Mouse (Mus musculus) limb, embryonic 12.5 days (tissue): ENCODE data around the gene Art4. TPM values are rescaled to one million over a fixed set of nuclear protein-coding genes. Genes with fewer than 3 reads are reported as not detected.

ENCODE experiments used
- ATAC-seq: fragments of 200-750 bp; cut with Nextera tagmentation; 2 replicates; pipeline ENCODE4 v1.8.0; 2017; ENCODE audit warnings: low read depth, moderate TSS enrichment; ENCODE audit not compliant: insufficient number of reproducible peaks, insufficient read depth, low FRiP score, low TSS enrichment
- H3K27ac ChIP-seq: fragments of 300-500 bp; sonication (generic); 2 replicates; pipeline ENCODE4 v1.5.1; 2016; ENCODE audit warnings: mild to moderate bottlenecking, moderate library complexity
- H3K27me3 ChIP-seq: fragments of 300-500 bp; sonication (generic); 2 replicates; pipeline ENCODE4 v1.6.1; 2016; ENCODE audit warnings: mild to moderate bottlenecking, moderate library complexity
- H3K36me3 ChIP-seq: fragments of 300-500 bp; sonication (generic); 2 replicates; pipeline ENCODE4 v1.6.1; 2016; ENCODE audit warnings: mild to moderate bottlenecking, moderate library complexity
- H3K4me1 ChIP-seq: fragments of 300-500 bp; sonication (generic); replicated peaks from 2 replicates; pipeline ENCODE4 v1.6.1; 2016
- H3K4me2 ChIP-seq: fragments of 300-500 bp; sonication (generic); 2 replicates; pipeline ENCODE4 v1.6.1; 2016; ENCODE audit warnings: mild to moderate bottlenecking, moderate library complexity
- H3K4me3 ChIP-seq: fragments of 300-500 bp; sonication (generic); replicated peaks from 2 replicates; pipeline ENCODE4 v1.5.1; 2016; ENCODE audit warnings: mild to moderate bottlenecking
- H3K9ac ChIP-seq: fragments of 300-500 bp; sonication (generic); replicated peaks from 2 replicates; pipeline ENCODE4 v1.6.1; 2016; ENCODE audit warnings: mild to moderate bottlenecking, moderate library complexity
- H3K9me3 ChIP-seq: fragments of 300-500 bp; sonication (generic); 2 replicates; pipeline ENCODE4 v1.6.1; 2016; ENCODE audit warnings: mild to moderate bottlenecking, moderate library complexity
- WGBS: fragments of 180-500 bp; shearing (Covaris S2); methylation state at CpG from one replicate; pipeline ENCODE4 v1.1.7; 2016; 5-methylcytosine and 5-hydroxymethylcytosine counted together
- polyA plus RNA-seq: library from polyadenylated mRNA; unstranded; fragments of >200 nt; fragmentation: Nextera tagmentation; extraction: Ambion mirVana; gene quantifications from 2 replicates; pipeline ENCODE4 v1.2.1, GENCODE M21; 2016

The Art4 gene
- polyA plus RNA-seq, 1 experiment from 2014 or later: 1.8 TPM

DNA sequence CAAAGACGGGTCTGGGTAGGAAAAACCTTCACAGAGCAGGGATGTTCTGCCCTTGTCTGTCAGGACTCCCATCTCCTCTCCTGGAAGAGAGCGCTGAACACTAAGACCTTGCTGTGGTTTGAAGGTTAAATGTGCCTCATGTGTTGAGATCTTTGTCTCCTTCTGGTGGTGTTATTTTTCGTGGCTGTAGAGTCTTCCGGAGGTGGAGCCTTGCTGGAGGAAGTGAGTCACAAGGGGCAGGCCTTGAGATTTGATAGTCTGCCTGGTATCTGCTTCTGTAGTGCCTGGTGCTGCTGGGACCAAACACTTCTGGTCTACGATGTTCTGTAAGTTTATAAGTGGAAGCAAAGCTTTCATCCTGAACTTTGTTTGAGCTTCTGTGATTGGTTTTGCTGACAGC is 8.6 kb downstream of the Art4 start:
- no peaks in the 10 kb centered on the region for H3K36me3 ChIP-seq
- H3K9ac ChIP-seq: no peak overlapping the region
- no peak overlapping the region for H3K4me2 ChIP-seq
- H3K9me3 ChIP-seq: no peaks in the 10 kb centered on the region
- H3K27ac ChIP-seq: no peak overlapping the region
- 87% methylated on average over 5 of the region's 5 CpGs for WGBS
- H3K4me3 ChIP-seq: no peak overlapping the region
- peaks cover 9% of the 10 kb centered on the region for H3K4me1 ChIP-seq
- no peak for ATAC-seq
- no peaks in the 10 kb centered on the region for H3K27me3 ChIP-seq

DNA sequence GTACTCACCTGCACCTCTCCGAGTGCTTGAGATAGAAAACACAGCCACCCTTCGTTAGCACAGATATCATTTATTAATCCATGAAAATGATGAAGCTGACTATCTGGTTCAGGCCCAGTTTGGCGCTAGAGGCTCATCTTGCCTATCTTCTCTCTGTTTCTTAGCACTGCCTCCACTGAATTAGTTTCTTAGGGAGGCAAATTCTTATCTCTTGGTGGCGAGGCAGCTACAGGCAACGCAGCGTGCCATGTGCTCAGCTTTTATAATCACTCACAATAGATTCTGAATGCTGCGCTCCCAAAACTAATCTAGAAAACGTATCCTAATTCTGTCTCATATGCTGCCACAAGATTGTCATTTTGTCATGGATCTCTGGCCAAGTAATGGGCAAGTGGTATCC is 9.1 kb downstream of the Art4 start:
- no peaks in the 10 kb centered on the region for H3K9me3 ChIP-seq
- WGBS: 92% methylated on average over 8 of the region's 8 CpGs

DNA sequence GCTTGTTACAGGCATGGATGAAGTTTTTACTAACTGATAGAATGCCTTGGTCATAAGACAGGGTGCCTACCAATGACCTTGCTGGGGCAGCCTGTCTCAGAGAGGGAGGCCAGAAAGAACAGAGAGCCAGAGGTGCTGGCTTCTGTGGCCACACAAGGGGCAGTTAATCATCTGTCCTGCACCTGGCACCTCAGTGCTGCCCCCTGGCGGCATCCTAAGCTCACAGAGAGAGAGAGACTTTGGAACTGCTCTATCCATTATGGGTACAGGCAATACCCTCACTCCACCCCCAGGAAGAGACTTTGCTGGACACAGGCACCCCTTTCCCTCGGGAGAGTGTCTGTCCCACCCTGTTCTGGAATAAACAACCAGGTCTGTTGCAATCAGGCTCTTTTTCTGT is 9.7 kb downstream of the Art4 start:
- Histone ChIP-seq H3K4me3 (no peak overlapping the region), H3K9me3 (no peaks in the 10 kb centered on the region), H3K36me3 (no peaks in the 10 kb centered on the region), H3K27ac (no peak overlapping the region), H3K4me1 (peaks cover 7% of the 10 kb centered on the region), H3K27me3 (no peaks in the 10 kb centered on the region), H3K9ac (no peak overlapping the region), H3K4me2 (no peak overlapping the region)
- WGBS: 30% methylated on average over 2 of the region's 2 CpGs
- no peak for ATAC-seq

More for the DNA sequence above, 9.1 kb downstream of the Art4 start:
- ATAC-seq: no peak
- Histone ChIP-seq H3K4me2 (no peak overlapping the region), H3K9ac (no peak overlapping the region), H3K4me1 (peaks cover 9% of the 10 kb centered on the region), H3K36me3 (no peaks in the 10 kb centered on the region), H3K27ac (no peak overlapping the region), H3K27me3 (no peaks in the 10 kb centered on the region), H3K4me3 (no peak overlapping the region)

DNA sequence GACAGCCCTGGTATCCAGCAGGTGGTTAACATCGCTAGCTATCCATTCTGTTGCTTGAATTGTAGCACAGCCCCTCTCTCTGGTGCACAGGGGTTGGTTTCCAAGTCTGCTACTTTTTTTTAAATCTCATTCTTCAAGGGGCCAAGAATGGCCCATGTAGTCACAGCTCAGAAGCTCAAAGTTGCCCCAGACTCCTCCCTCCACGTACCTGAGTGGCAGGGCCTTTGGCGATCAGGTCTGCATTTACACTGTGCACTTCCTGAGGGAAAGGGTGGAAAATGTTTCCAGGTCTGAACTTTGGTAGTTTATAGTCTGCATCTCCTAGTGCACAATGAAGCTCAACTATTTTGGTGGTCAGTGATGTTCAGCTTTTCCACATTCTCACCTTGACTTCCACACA is 10.3 kb downstream of the Art4 start:
- H3K36me3 ChIP-seq: no peaks in the 10 kb centered on the region
- H3K4me2 ChIP-seq: no peak overlapping the region
- no peak overlapping the region for H3K4me3 ChIP-seq
- no peak for ATAC-seq
- H3K9me3 ChIP-seq: no peaks in the 10 kb centered on the region
- H3K27me3 ChIP-seq: no peaks in the 10 kb centered on the region
- H3K9ac ChIP-seq: no peak overlapping the region
- WGBS: 95% methylated on average over 3 of the region's 3 CpGs
- peaks cover 2% of the 10 kb centered on the region for H3K4me1 ChIP-seq
- no peak overlapping the region for H3K27ac ChIP-seq

DNA sequence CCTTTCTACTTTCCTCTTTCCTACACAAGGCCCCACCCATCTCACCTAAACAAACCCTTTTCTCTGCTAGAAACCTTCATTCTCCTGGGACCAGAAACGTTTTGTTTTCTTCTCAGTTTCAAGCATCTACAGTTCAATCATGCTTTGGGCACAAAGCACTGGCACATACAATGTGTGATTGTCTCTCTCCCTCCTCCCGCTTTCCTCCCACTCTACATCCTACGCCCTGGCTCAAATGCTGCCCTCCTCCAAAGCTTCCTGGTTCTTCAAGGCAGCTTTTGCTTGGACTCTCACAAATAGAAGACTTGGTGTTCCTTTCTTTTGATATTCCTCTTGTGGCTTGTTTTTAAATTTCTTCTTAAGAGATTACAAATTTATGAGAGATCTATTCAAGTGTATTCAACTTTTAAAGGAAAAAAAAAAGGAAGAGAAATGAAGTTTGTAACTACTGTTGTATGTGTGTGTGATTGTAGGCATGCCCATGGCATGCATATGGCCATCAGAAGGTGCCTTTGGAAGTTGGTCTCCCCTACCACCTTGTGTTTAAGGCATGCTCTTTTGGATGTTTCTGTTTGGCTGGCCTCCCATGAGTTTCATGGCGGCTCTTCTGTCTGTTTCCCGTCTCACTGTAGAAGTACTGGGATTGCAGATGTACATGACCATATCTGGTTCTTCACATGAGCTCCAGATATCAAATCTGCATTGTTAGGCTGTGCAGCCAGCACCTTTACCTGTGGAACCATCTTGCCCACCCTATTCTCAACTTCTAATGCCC is 11.6 kb downstream of the Art4 start:
- 79% methylated on average over 5 of the region's 5 CpGs for WGBS
- Histone ChIP-seq H3K9me3 (no peaks in the 10 kb centered on the region), H3K4me1 (no peaks in the 10 kb centered on the region), H3K36me3 (no peaks in the 10 kb centered on the region), H3K4me2 (no peak overlapping the region), H3K27ac (no peak overlapping the region), H3K9ac (no peak overlapping the region), H3K4me3 (no peak overlapping the region), H3K27me3 (no peaks in the 10 kb centered on the region)
- ATAC-seq: no peak

DNA sequence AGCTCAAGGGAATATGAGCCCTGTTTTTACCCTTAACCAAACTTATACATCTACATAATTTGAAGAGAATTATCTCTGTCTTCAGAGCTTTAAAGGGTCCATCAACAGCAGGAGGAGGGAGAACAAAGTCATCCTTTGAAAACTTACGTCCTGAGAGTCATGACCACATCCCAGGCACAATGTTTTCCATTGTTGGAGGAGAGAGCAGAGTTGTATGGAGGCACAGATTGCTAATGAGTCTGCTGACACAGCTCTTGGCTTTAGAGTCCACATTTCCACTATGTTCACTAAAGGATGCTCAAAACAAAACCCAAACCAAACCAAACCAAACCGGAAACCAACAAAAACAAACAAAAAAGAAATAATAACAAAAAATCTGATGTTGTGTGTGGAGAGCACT is 12.6 kb downstream of the Art4 start:
- H3K27me3 ChIP-seq: no peaks in the 10 kb centered on the region
- H3K4me3 ChIP-seq: no peak overlapping the region
- no peak overlapping the region for H3K27ac ChIP-seq
- ATAC-seq: no peak
- H3K9me3 ChIP-seq: no peaks in the 10 kb centered on the region
- no peak overlapping the region for H3K9ac ChIP-seq
- H3K4me1 ChIP-seq: no peaks in the 10 kb centered on the region
- no peaks in the 10 kb centered on the region for H3K36me3 ChIP-seq
- H3K4me2 ChIP-seq: no peak overlapping the region
- WGBS: 83% methylated on average over 2 of the region's 2 CpGs

DNA sequence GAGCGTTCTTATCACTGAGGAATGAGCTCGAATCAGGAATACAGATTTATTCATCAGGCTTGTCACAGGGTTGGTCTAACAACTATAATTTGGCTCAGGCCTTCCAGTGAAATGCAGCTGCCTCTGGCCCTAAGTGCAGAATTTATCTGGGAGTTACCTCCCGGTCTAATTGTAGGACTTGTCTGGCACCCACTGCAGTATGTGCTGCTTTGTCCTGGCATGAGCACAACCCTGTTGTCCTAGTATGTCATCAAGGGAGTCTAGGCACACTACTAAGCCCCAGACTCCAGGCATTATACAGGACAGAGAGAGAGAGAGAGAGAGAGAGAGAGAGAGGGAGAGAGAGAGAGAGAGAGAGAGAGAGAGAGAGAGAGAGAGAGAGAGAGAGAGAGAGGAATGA is 20.2 kb downstream of the Art4 start:
- WGBS: 83% methylated on average over 3 of the region's 3 CpGs
- Histone ChIP-seq H3K4me2 (no peak overlapping the region), H3K9me3 (no peaks in the 10 kb centered on the region), H3K36me3 (no peaks in the 10 kb centered on the region), H3K27ac (no peak overlapping the region), H3K27me3 (peaks cover 5% of the 10 kb centered on the region; the same call in 1 of the 2 replicates), H3K4me3 (no peak overlapping the region), H3K4me1 (no peaks in the 10 kb centered on the region), H3K9ac (no peak overlapping the region)
- no peak for ATAC-seq

DNA sequence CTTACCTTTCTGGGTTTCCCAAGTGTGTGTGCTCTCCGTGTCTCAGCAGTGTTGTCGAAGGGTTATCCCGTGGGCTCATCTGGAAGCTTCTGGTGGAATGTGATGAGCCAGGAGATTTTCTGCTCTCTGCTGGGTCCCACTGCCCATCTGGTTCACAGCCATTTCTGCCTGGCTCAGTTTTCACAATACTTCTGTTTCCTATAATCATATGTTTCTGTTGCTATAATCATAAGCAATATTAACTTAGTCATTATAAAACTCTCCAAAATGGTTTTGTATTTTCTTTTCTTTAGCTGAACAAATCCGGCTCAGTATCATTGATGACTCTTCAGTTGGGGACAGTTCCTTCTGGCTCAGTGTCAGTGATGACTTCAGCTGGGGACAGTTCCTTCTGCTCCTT is 22.2 kb downstream of the Art4 start, which contains the start of gene Smco3:
TSS of gene Smco3 (minus strand) at position 101 of the 400 bp plus-strand sequence.
- no peaks in the 10 kb centered on the region for H3K4me1 ChIP-seq
- no peak within 1 kb of the TSS for H3K4me3 ChIP-seq
- H3K9me3 ChIP-seq: no peaks in the 10 kb centered on the region
- H3K4me2 ChIP-seq: no peak within 1 kb of the TSS
- H3K27ac ChIP-seq: no peak within 1 kb of the TSS
- WGBS: 56% methylated on average over 4 of the region's 4 CpGs
- H3K36me3 ChIP-seq: no peaks in the 10 kb centered on the region
- ATAC-seq: no peak
- peaks cover 5% of the 10 kb centered on the region; the same call in 1 of the 2 replicates for H3K27me3 ChIP-seq
- no peak within 1 kb of the TSS for H3K9ac ChIP-seq

DNA sequence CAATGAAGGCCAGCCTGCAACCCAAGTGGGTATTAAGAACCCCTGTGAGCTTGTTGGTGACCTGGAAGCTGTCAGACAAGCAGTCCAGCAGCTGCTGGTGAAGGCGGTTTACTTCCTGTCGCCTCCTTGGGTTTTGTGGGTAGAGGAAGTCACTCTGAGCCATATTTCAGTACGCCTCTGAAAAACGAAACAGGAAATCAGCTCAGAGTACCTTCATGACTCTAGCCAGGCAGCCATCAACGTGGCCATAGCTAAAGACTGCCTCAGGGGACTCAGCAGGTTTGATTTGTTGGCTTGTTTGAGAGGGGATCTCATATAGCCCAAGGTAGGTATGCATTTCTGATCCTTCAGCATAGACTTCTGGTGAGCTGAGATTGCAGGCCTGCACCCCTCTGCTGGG is 25.8 kb downstream of the Art4 start:
- Histone ChIP-seq H3K9me3 (no peaks in the 10 kb centered on the region), H3K4me3 (no peak overlapping the region), H3K4me1 (no peaks in the 10 kb centered on the region; the same call in 1 of the 2 replicates), H3K36me3 (no peaks in the 10 kb centered on the region), H3K27ac (no peak overlapping the region), H3K9ac (no peak overlapping the region), H3K4me2 (no peak overlapping the region), H3K27me3 (peaks cover 3% of the 10 kb centered on the region; the same call in 1 of the 2 replicates)
- no peak for ATAC-seq
- WGBS: 71% methylated on average over 5 of the region's 5 CpGs

DNA sequence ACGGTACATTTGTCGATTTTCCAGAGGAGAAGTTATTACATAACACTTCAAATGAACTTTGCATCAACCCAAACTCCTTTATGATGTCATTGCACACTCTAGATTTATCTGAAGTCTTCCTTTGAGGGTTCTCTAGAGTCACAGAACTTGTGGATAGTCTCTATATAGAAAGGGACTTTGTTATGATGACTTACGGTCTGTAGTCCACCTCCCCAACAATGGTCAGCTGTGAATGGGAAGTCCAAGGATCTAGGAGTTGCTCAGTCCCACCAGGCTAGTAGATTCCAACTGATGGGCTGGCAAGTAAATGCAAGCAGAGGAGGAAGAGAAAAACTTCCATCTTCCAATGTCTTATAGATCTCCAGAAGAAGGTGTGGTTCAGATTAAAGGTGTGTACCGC is 28.9 kb downstream of the Art4 start:
- H3K27ac ChIP-seq: peak overlapping the region; percentile 79
- peak overlapping the region; percentile 99 for H3K4me3 ChIP-seq
- H3K9ac ChIP-seq: peak overlapping the region; percentile 56; the same call in 1 of the 2 replicates
- WGBS: 38% methylated on average over 4 of the region's 4 CpGs
- peaks cover 20% of the 10 kb centered on the region for H3K36me3 ChIP-seq
- no peaks in the 10 kb centered on the region for H3K9me3 ChIP-seq
- H3K4me1 ChIP-seq: peaks cover 3% of the 10 kb centered on the region; the same call in 1 of the 2 replicates
- ATAC-seq: no peak
- no peaks in the 10 kb centered on the region for H3K27me3 ChIP-seq
- H3K4me2 ChIP-seq: peak overlapping the region; percentile 59

DNA sequence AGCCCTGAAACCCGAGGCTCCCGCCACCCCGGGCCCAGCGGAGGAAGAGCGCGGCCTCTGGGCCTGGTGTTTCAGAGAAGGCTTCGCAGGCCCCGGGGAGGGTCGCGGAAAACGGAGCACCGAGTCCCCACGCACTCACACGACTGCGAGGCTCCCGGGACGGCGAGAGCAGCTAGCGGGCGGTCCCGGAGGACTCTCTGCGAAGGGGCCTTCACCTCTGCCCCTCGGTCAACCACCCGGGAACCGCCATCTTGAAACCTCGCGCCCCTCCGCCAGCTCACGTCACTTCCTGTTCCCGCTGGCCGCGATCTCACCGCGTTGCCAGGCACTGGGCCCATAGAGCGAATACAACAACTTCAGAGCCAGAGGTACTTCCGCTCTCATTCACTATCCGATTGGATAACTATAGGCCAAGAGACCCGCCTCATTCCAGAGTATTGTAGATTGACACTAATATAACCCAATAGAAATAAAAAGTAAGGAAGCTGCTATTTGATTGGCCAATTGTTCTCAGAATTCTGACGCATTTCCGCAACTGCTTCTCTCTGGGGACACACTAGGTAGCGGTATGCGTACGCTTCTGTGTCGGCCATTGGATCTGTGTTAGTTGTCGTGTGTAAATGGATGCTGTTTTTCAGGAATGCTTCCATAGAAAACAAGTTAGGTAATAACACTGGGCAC is 29.5 kb downstream of the Art4 start, which contains the start of gene Wbp11:
TSS of gene Wbp11 (minus strand) at position 353 of the 681 bp plus-strand sequence.
- H3K27ac ChIP-seq: peak within 1 kb of the TSS; percentile 83
- peaks cover 22% of the 10 kb centered on the region for H3K36me3 ChIP-seq
- peak within 1 kb of the TSS; percentile 100 for H3K9ac ChIP-seq
- no peaks in the 10 kb centered on the region for H3K27me3 ChIP-seq
- H3K4me1 ChIP-seq: peaks cover 3% of the 10 kb centered on the region; the same call in 1 of the 2 replicates
- under 1% methylated on average over 45 of the region's 45 CpGs for WGBS
- H3K4me3 ChIP-seq: peak within 1 kb of the TSS; percentile 99
- H3K9me3 ChIP-seq: no peaks in the 10 kb centered on the region
- H3K4me2 ChIP-seq: peak within 1 kb of the TSS; percentile 66
- ATAC-seq: peak; percentile 100
